Mouse (Mus musculus) intestine, postnatal 0 days (tissue): ENCODE measurements around the gene Gdpd4. TPM values are rescaled to one million over a fixed set of nuclear protein-coding genes. Genes with fewer than 3 reads are reported as not detected.

Source experiments
- ATAC-seq: fragments of 200-750 bp; cut with Nextera tagmentation; 2 replicates; pipeline ENCODE4 v1.8.0; 2017; ENCODE audit warnings: mild to moderate bottlenecking, moderate TSS enrichment, moderate library complexity
- H3K27ac ChIP-seq: fragments of 300-500 bp; sonication (generic); 2 replicates; pipeline ENCODE4 v1.5.1; 2014; ENCODE audit warnings: mild to moderate bottlenecking, low read depth, low read length, moderate library complexity
- H3K27me3 ChIP-seq: fragments of 300-500 bp; sonication (generic); replicated peaks from 2 replicates; pipeline ENCODE4 v1.6.1; 2014; ENCODE audit warnings: low read length, mixed read lengths; ENCODE audit not compliant: control insufficient read depth, insufficient read depth
- H3K36me3 ChIP-seq: fragments of 300-500 bp; sonication (generic); 2 replicates; pipeline ENCODE4 v1.6.1; 2014; ENCODE audit warnings: mild to moderate bottlenecking, moderate library complexity; ENCODE audit not compliant: control insufficient read depth, insufficient read depth
- H3K4me1 ChIP-seq: fragments of 300-500 bp; sonication (generic); replicated peaks from 2 replicates; pipeline ENCODE4 v1.6.1; 2014; ENCODE audit warnings: antibody characterized with exemption, low read length, mixed read lengths; ENCODE audit not compliant: control insufficient read depth, insufficient read depth
- H3K4me2 ChIP-seq: fragments of 300-500 bp; sonication (generic); replicated peaks from 2 replicates; pipeline ENCODE4 v1.6.1; 2014; ENCODE audit warnings: low read depth, mild to moderate bottlenecking, moderate library complexity
- H3K4me3 ChIP-seq: fragments of 300-500 bp; sonication (generic); 2 replicates; pipeline ENCODE4 v1.5.1; 2014; ENCODE audit warnings: low read depth, low read length
- H3K9ac ChIP-seq: fragments of 300-500 bp; sonication (generic); 2 replicates; pipeline ENCODE4 v1.6.1; 2014; ENCODE audit warnings: mild to moderate bottlenecking, low read depth, low read length
- H3K9me3 ChIP-seq: fragments of 300-500 bp; sonication (generic); 2 replicates; pipeline ENCODE4 v1.6.1; 2016; ENCODE audit warnings: mixed run types; ENCODE audit not compliant: control insufficient read depth
- CTCF ChIP-seq: sonication (generic); IDR thresholded peaks from 2 replicates; pipeline ENCODE4 v1.5.1; 2016; ENCODE audit warnings: low read depth, mild to moderate bottlenecking, control low read depth, antibody characterized with exemption, moderate library complexity
- WGBS: fragments of 180-500 bp; shearing (Covaris S2); extraction: QIAGEN DNeasy Blood & Tissue Kit; methylation state at CpG from one replicate; pipeline ENCODE4 v1.1.7; 2014; 5-methylcytosine and 5-hydroxymethylcytosine counted together
- polyA plus RNA-seq: library from polyadenylated mRNA; unstranded; fragments of >200 nt; fragmentation: Nextera tagmentation; extraction: Ambion mirVana; gene quantifications from 2 replicates; pipeline ENCODE4 v1.2.1, GENCODE M21; 2015

Gene Gdpd4
- polyA plus RNA-seq, 1 experiment from 2014 or later = not detected

GRCm38 (mm10) chr7:98071620-98072019 is 151.9 kb downstream of the Gdpd4 start:
- H3K9ac ChIP-seq = no peak overlapping the region
- 28% methylated on average over 5 of the region's 5 CpGs for WGBS
- no peaks in the 10 kb centered on the region for H3K27me3 ChIP-seq
- H3K4me2 ChIP-seq = no peak overlapping the region
- ATAC-seq = peak; percentile 29; the same call in 1 of the 2 replicates
- peak; percentile 100 for TF ChIP-seq CTCF
- no peaks in the 10 kb centered on the region for H3K9me3 ChIP-seq
- H3K36me3 ChIP-seq = peaks cover 88% of the 10 kb centered on the region
- H3K4me1 ChIP-seq = no peaks in the 10 kb centered on the region
- H3K4me3 ChIP-seq = no peak overlapping the region
- no peak overlapping the region for H3K27ac ChIP-seq

- Histone ChIP-seq H3K9ac (no peak overlapping the region), H3K4me3 (no peak overlapping the region), H3K27ac (no peak overlapping the region), H3K36me3 (peaks cover 90% of the 10 kb centered on the region), H3K4me1 (no peaks in the 10 kb centered on the region), H3K9me3 (no peaks in the 10 kb centered on the region), H3K27me3 (no peaks in the 10 kb centered on the region), H3K4me2 (no peak overlapping the region)
- ATAC-seq = no peak
- no peak for TF ChIP-seq CTCF
- 84% methylated on average over 11 of the region's 11 CpGs for WGBS
These were observed 157.7 kb downstream of the Gdpd4 start for GRCm38 (mm10) chr7:98077453-98077852.

GRCm38 (mm10) chr7:98082376-98082775 is 162.6 kb downstream of the Gdpd4 start:
- H3K27me3 ChIP-seq = no peaks in the 10 kb centered on the region
- WGBS = 49% methylated on average over 5 of the region's 5 CpGs
- H3K9ac ChIP-seq = no peak overlapping the region
- no peak overlapping the region for H3K27ac ChIP-seq
- ATAC-seq = no peak
- H3K4me1 ChIP-seq = no peaks in the 10 kb centered on the region
- TF ChIP-seq CTCF = no peak
- no peak overlapping the region for H3K4me3 ChIP-seq
- H3K9me3 ChIP-seq = no peaks in the 10 kb centered on the region
- peaks cover 59% of the 10 kb centered on the region for H3K36me3 ChIP-seq
- no peak overlapping the region for H3K4me2 ChIP-seq

- no peak for ATAC-seq
- Histone ChIP-seq H3K4me2 (0 out of 2 replicates have a peak overlapping the region, but pooled peaks have one; percentile 3), H3K4me3 (no peak overlapping the region), H3K36me3 (peaks cover 45% of the 10 kb centered on the region), H3K27ac (peak overlapping the region; percentile 54), H3K27me3 (no peaks in the 10 kb centered on the region), H3K9me3 (no peaks in the 10 kb centered on the region), H3K9ac (no peak overlapping the region), H3K4me1 (no peaks in the 10 kb centered on the region)
- 34% methylated on average over 12 of the region's 12 CpGs for WGBS
- no peak for TF ChIP-seq CTCF
These were observed 165.0 kb downstream of the Gdpd4 start for GRCm38 (mm10) chr7:98084541-98085293.

GRCm38 (mm10) chr7:98085314-98085713 is 165.6 kb downstream of the Gdpd4 start:
- Histone ChIP-seq H3K9ac (no peak overlapping the region), H3K36me3 (peaks cover 40% of the 10 kb centered on the region), H3K27ac (no peak overlapping the region), H3K9me3 (no peaks in the 10 kb centered on the region), H3K4me1 (no peaks in the 10 kb centered on the region), H3K27me3 (no peaks in the 10 kb centered on the region), H3K4me2 (no peak overlapping the region), H3K4me3 (no peak overlapping the region)
- no peak for ATAC-seq
- WGBS = 78% methylated on average over 7 of the region's 7 CpGs
- no peak for TF ChIP-seq CTCF

GRCm38 (mm10) chr7:98086346-98086745 is 166.6 kb downstream of the Gdpd4 start:
- 42% methylated on average over 2 of the region's 2 CpGs for WGBS
- H3K4me2 ChIP-seq = no peak overlapping the region
- TF ChIP-seq CTCF = peak; percentile 70
- no peaks in the 10 kb centered on the region for H3K4me1 ChIP-seq
- peaks cover 38% of the 10 kb centered on the region for H3K36me3 ChIP-seq
- no peak for ATAC-seq
- H3K9me3 ChIP-seq = no peaks in the 10 kb centered on the region
- H3K27me3 ChIP-seq = no peaks in the 10 kb centered on the region
- H3K4me3 ChIP-seq = no peak overlapping the region
- no peak overlapping the region for H3K9ac ChIP-seq
- H3K27ac ChIP-seq = no peak overlapping the region
